Mouse (Mus musculus): ENCODE measurements at regions not wholly inside any gene's neighbourhood (a gene's known extent, or its start where the extent isn't known, plus 50 kb on each side); places are given as distances from the start of the nearest gene placed in this dataset.

GRCm38 (mm10) chr1:155041592-155041991 is 57.8 kb downstream of the Ier5 start:
- no peak for DNase-seq (ENCODE audit: low read depth in 2 of 2, low spot score in 2 of 2)

- DNase-seq (ENCODE audit: low read depth in 2 of 2, low spot score in 2 of 2) = peak in 1 of 2 experiments; percentile 53
Observed at GRCm38 (mm10) chr1:155040939-155041371, 58.5 kb downstream of the Ier5 start.

GRCm38 (mm10) chr1:155040086-155040726 is 59.2 kb downstream of the Ier5 start:
- peak; percentile 52 to 61 for DNase-seq (ENCODE audit: low read depth in 2 of 2, low spot score in 2 of 2)

GRCm38 (mm10) chr1:155038631-155039625 is 60.5 kb downstream of the Ier5 start:
- DNase-seq (ENCODE audit: low read depth in 2 of 2, low spot score in 2 of 2) = no peak

- no peak for DNase-seq (ENCODE audit: low read depth in 2 of 2, low spot score in 2 of 2)
Observed at GRCm38 (mm10) chr1:155037479-155037878, 62.0 kb downstream of the Ier5 start.

GRCm38 (mm10) chr1:155030908-155031307 is 68.5 kb downstream of the Ier5 start:
- DNase-seq (ENCODE audit: low read depth in 2 of 2, low spot score in 2 of 2) = peak in 1 of 2 experiments; percentile 33

- DNase-seq (ENCODE audit: low read depth in 2 of 2, low spot score in 2 of 2) = peak; percentile 58
Observed at GRCm38 (mm10) chr1:155029195-155029879, 70.1 kb downstream of the Ier5 start.

- no peak for DNase-seq (ENCODE audit: low read depth in 2 of 2, low spot score in 2 of 2)
Observed at GRCm38 (mm10) chr1:155028735-155029134, 70.7 kb downstream of the Ier5 start.

- no peak for DNase-seq (ENCODE audit: low read depth in 2 of 2, low spot score in 2 of 2)
Observed at GRCm38 (mm10) chr1:155028147-155028546, 71.3 kb downstream of the Ier5 start.

- peak; percentile 83 to 86 for DNase-seq (ENCODE audit: low read depth in 2 of 2, low spot score in 2 of 2)
Observed at GRCm38 (mm10) chr1:155027583-155027982, 71.9 kb downstream of the Ier5 start.

- DNase-seq (ENCODE audit: low read depth in 2 of 2, low spot score in 2 of 2) = peak; percentile 70 to 84
Observed at GRCm38 (mm10) chr1:155025862-155026478, 73.5 kb downstream of the Ier5 start.

- no peak for DNase-seq (ENCODE audit: low read depth in 2 of 2, low spot score in 2 of 2)
Observed at GRCm38 (mm10) chr1:155023324-155023723, 76.1 kb downstream of the Ier5 start.

GRCm38 (mm10) chr1:155015669-155016068 is 83.8 kb downstream of the Ier5 start:
- DNase-seq (ENCODE audit: low read depth in 2 of 2, low spot score in 2 of 2) = no peak

GRCm38 (mm10) chr1:155014944-155015343 is 84.5 kb downstream of the Ier5 start:
- DNase-seq (ENCODE audit: low read depth in 2 of 2, low spot score in 2 of 2) = no peak

- no peak for DNase-seq (ENCODE audit: low read depth in 2 of 2, low spot score in 2 of 2)
Observed at GRCm38 (mm10) chr1:155013784-155014183, 85.7 kb downstream of the Ier5 start.

GRCm38 (mm10) chr1:155013361-155013760 is 86.1 kb downstream of the Ier5 start:
- no peak for DNase-seq (ENCODE audit: low read depth in 2 of 2, low spot score in 2 of 2)

GRCm38 (mm10) chr1:155006539-155007486 is 92.6 kb downstream of the Ier5 start:
- peak; percentile 76 to 82 for DNase-seq (ENCODE audit: low read depth in 2 of 2, low spot score in 2 of 2)

- DNase-seq (ENCODE audit: low read depth in 2 of 2, low spot score in 2 of 2) = no peak
Observed at GRCm38 (mm10) chr1:155006099-155006498, 93.3 kb downstream of the Ier5 start.

GRCm38 (mm10) chr1:155000301-155000700 is 99.1 kb downstream of the Ier5 start:
- DNase-seq (ENCODE audit: low read depth in 2 of 2, low spot score in 2 of 2) = no peak

Measured in CD8-positive naive resting alpha-beta T cell, adult 2 months (primary cell).